Mouse (Mus musculus) heart, embryonic 12.5 days (tissue): ENCODE measurements around the gene Spns2. TPM values are rescaled to one million over a fixed set of nuclear protein-coding genes. Genes with fewer than 3 reads are reported as not detected.

Experiments used
- ATAC-seq: fragments of 200-750 bp; cut with Nextera tagmentation; 2 replicates; pipeline ENCODE4 v1.8.0; 2017; ENCODE audit warnings: moderate TSS enrichment, moderate library complexity; ENCODE audit not compliant: insufficient number of reproducible peaks, low FRiP score
- H3K27ac ChIP-seq: fragments of 300-500 bp; sonication (generic); 2 replicates; pipeline ENCODE4 v1.5.1; 2016; ENCODE audit warnings: mild to moderate bottlenecking, moderate library complexity; ENCODE audit not compliant: poor library complexity, severe bottlenecking
- H3K27me3 ChIP-seq: fragments of 300-500 bp; sonication (generic); replicated peaks from 2 replicates; pipeline ENCODE4 v1.6.1; 2016; ENCODE audit warnings: mild to moderate bottlenecking, moderate library complexity
- H3K36me3 ChIP-seq: fragments of 300-500 bp; sonication (generic); 2 replicates; pipeline ENCODE4 v1.6.1; 2016; ENCODE audit warnings: mild to moderate bottlenecking, moderate library complexity
- H3K4me1 ChIP-seq: fragments of 300-500 bp; sonication (generic); replicated peaks from 2 replicates; pipeline ENCODE4 v1.6.1; 2016; ENCODE audit warnings: mild to moderate bottlenecking
- H3K4me2 ChIP-seq: fragments of 300-500 bp; sonication (generic); 2 replicates; pipeline ENCODE4 v1.6.1; 2016; ENCODE audit warnings: mild to moderate bottlenecking, moderate library complexity
- H3K4me3 ChIP-seq: fragments of 300-500 bp; sonication (generic); 2 replicates; pipeline ENCODE4 v1.5.1; 2016; ENCODE audit warnings: mild to moderate bottlenecking
- H3K9ac ChIP-seq: fragments of 300-500 bp; sonication (generic); 2 replicates; pipeline ENCODE4 v1.6.1; 2016; ENCODE audit warnings: mild to moderate bottlenecking, moderate library complexity
- H3K9me3 ChIP-seq: fragments of 300-500 bp; sonication (generic); replicated peaks from 2 replicates; pipeline ENCODE4 v1.6.1; 2016; ENCODE audit warnings: mild to moderate bottlenecking, moderate library complexity
- WGBS: fragments of 180-500 bp; shearing (Covaris S2); methylation state at CpG from one replicate; pipeline ENCODE4 v1.1.7; 2016; 5-methylcytosine and 5-hydroxymethylcytosine counted together
- polyA plus RNA-seq: library from polyadenylated mRNA; unstranded; fragments of >200 nt; fragmentation: Nextera tagmentation; extraction: Ambion mirVana; gene quantifications from 2 replicates; pipeline ENCODE4 v1.2.1, GENCODE M21; 2016

Gene Spns2
- polyA plus RNA-seq, 1 experiment from 2014 or later: 3.5 TPM

- no peak for ATAC-seq
- H3K9ac ChIP-seq: peak overlapping the region; percentile 95
- H3K27me3 ChIP-seq: no peaks in the 10 kb centered on the region
- H3K4me2 ChIP-seq: peak overlapping the region; percentile 96
- no peaks in the 10 kb centered on the region for H3K9me3 ChIP-seq
- peak overlapping the region; percentile 87 for H3K4me3 ChIP-seq
- H3K36me3 ChIP-seq: peaks cover 11% of the 10 kb centered on the region
- peak overlapping the region; percentile 96 for H3K27ac ChIP-seq
- 25% methylated on average over 9 of the region's 9 CpGs for WGBS
- peaks cover 84% of the 10 kb centered on the region for H3K4me1 ChIP-seq
Observed at GRCm38 (mm10) chr11:72408451-72409170, 81.1 kb downstream of the Spns2 start.

- H3K4me3 ChIP-seq: peak overlapping the region; percentile 87
- no peaks in the 10 kb centered on the region for H3K27me3 ChIP-seq
- H3K36me3 ChIP-seq: peaks cover 21% of the 10 kb centered on the region
- 2% methylated on average over 7 of the region's 7 CpGs for WGBS
- H3K4me2 ChIP-seq: peak overlapping the region; percentile 96
- peak overlapping the region; percentile 96 for H3K27ac ChIP-seq
- ATAC-seq: peak; percentile 77
- no peaks in the 10 kb centered on the region for H3K9me3 ChIP-seq
- H3K9ac ChIP-seq: peak overlapping the region; percentile 95
- H3K4me1 ChIP-seq: peaks cover 83% of the 10 kb centered on the region
Observed at GRCm38 (mm10) chr11:72407574-72407973, 82.1 kb downstream of the Spns2 start.

DNA sequence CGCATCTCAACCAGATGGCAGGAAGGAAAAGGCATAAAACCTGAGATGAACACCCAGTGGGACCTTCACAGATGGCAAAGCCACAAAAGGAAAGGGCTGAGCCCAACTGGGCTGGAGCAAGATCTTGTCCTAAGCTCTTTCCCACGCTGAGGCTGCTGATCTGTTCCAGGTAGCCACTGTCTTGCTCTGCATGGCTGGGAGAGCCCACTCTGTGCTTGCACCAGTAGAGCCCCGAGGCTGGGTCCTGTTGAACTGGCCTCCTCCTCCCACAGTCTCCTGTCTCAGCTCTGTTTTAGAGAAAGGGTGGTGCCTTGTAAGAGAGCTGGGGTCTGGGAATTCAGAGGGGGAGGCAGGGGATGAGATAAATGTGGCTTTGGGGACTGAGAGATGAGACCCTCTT is 82.6 kb downstream of the Spns2 start:
- H3K27ac ChIP-seq: peak overlapping the region; percentile 96
- WGBS: 9% methylated on average over 3 of the region's 3 CpGs
- no peaks in the 10 kb centered on the region for H3K9me3 ChIP-seq
- no peaks in the 10 kb centered on the region for H3K27me3 ChIP-seq
- ATAC-seq: no peak
- H3K36me3 ChIP-seq: peaks cover 26% of the 10 kb centered on the region
- H3K4me3 ChIP-seq: peak overlapping the region; percentile 87
- peak overlapping the region; percentile 96 for H3K4me2 ChIP-seq
- peak overlapping the region; percentile 64 for H3K9ac ChIP-seq
- peaks cover 83% of the 10 kb centered on the region for H3K4me1 ChIP-seq

- Histone ChIP-seq H3K4me2 (peak overlapping the region; percentile 96), H3K9me3 (no peaks in the 10 kb centered on the region), H3K27ac (peak overlapping the region; percentile 96), H3K36me3 (peaks cover 34% of the 10 kb centered on the region), H3K9ac (peak overlapping the region; percentile 64), H3K4me1 (peaks cover 87% of the 10 kb centered on the region), H3K4me3 (peak overlapping the region; percentile 87), H3K27me3 (no peaks in the 10 kb centered on the region)
- 36% methylated on average over 8 of the region's 8 CpGs for WGBS
- ATAC-seq: no peak
Observed at GRCm38 (mm10) chr11:72406079-72406675, 83.5 kb downstream of the Spns2 start.

- ATAC-seq: no peak
- peak overlapping the region; percentile 96 for H3K27ac ChIP-seq
- H3K4me1 ChIP-seq: peaks cover 94% of the 10 kb centered on the region
- H3K4me3 ChIP-seq: peak overlapping the region; percentile 87
- H3K9ac ChIP-seq: peak overlapping the region; percentile 64
- 15% methylated on average over 4 of the region's 4 CpGs for WGBS
- H3K27me3 ChIP-seq: no peaks in the 10 kb centered on the region
- peaks cover 40% of the 10 kb centered on the region for H3K36me3 ChIP-seq
- H3K4me2 ChIP-seq: peak overlapping the region; percentile 96
- no peaks in the 10 kb centered on the region for H3K9me3 ChIP-seq
Observed at GRCm38 (mm10) chr11:72405532-72405931, 84.2 kb downstream of the Spns2 start.

- H3K27me3 ChIP-seq: no peaks in the 10 kb centered on the region
- WGBS: 89% methylated on average over 12 of the region's 12 CpGs
- H3K36me3 ChIP-seq: peaks cover 65% of the 10 kb centered on the region
- peaks cover 91% of the 10 kb centered on the region for H3K4me1 ChIP-seq
- no peak overlapping the region for H3K4me3 ChIP-seq
- no peak for ATAC-seq
- H3K9ac ChIP-seq: no peak overlapping the region
- no peak overlapping the region for H3K27ac ChIP-seq
- H3K4me2 ChIP-seq: no peak overlapping the region
- H3K9me3 ChIP-seq: no peaks in the 10 kb centered on the region
Observed at GRCm38 (mm10) chr11:72402969-72403368, 86.7 kb downstream of the Spns2 start.

- Histone ChIP-seq H3K27me3 (no peaks in the 10 kb centered on the region), H3K36me3 (peaks cover 70% of the 10 kb centered on the region), H3K27ac (0 out of 2 replicates have a peak overlapping the region, but pooled peaks have one; percentile 10), H3K9me3 (no peaks in the 10 kb centered on the region), H3K9ac (peak overlapping the region; percentile 32), H3K4me1 (peaks cover 93% of the 10 kb centered on the region), H3K4me2 (peak overlapping the region; percentile 4; the same call in 1 of the 2 replicates), H3K4me3 (no peak overlapping the region)
- WGBS: 43% methylated on average over 5 of the region's 5 CpGs
- ATAC-seq: no peak
Observed at GRCm38 (mm10) chr11:72402017-72402416, 87.7 kb downstream of the Spns2 start.

Other genes starting within 250 kb of the Spns2 start
- 0.17 and 0.36 TPM in 2 replicates for gene Slc13a5, start 222.7 kb downstream of the Spns2 start, polyA plus RNA-seq
- gene Xaf1, start 188.3 kb downstream of the Spns2 start, polyA plus RNA-seq: 6.2 and 6.8 TPM in 2 replicates
- not detected in 2 replicates for gene Fbxo39, start 175.5 kb downstream of the Spns2 start, polyA plus RNA-seq
- 0.32 and 0.85 TPM in 2 replicates for gene Tekt1, start 127.5 kb downstream of the Spns2 start, polyA plus RNA-seq
- gene Smtnl2, start 78.2 kb downstream of the Spns2 start, polyA plus RNA-seq: 191 and 194 TPM in 2 replicates
- gene Ggt6, start 54.4 kb downstream of the Spns2 start, polyA plus RNA-seq: not detected in 2 replicates
- gene Mybbp1a, start 48.5 kb downstream of the Spns2 start, polyA plus RNA-seq: 99.5 and 106 TPM in 2 replicates
- gene Spns3, start 60.6 kb upstream of the Spns2 start, polyA plus RNA-seq: 0.10 and 0.19 TPM in 2 replicates
- 68.5 and 71.0 TPM in 2 replicates for gene Ube2g1, start 117.4 kb upstream of the Spns2 start, polyA plus RNA-seq
- gene Ankfy1, start 200.1 kb upstream of the Spns2 start, polyA plus RNA-seq: 25.8 and 27.8 TPM in 2 replicates